Mouse (Mus musculus) T-helper 17 cell (primary cell): ENCODE measurements around the gene Psmg1.

ENCODE experiments used
- in situ Hi-C, 2 experiments: fragments of 300-600 bp; cut with MboI, MseI; formaldehyde crosslinking; loops; 1 replicate in 1 of 2; 2 replicates in 1 of 2; pipeline ENCODE4 v1.15.1; 2025; ENCODE audit warnings: high pct_unique_total_duplicates in 2 of 2

Psmg1 gene

DNA sequence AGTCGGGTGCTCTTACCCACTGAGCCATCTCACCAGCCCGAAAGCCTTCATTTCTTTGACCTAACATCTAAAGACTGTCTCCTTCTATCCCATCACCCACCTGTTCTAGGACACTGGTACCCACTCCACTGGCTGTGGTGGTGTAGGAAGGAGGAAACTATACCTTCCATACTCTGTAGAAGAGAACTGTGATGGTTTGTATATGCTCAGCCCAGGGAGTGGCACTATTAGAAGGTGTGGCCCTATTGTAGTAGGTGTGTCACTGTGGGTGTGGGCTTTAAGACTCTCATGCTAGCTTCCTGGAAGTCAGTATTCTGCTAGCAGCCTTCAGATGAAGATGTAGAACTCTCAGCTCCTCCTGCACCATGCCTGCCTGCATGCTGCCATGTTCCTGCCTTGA, 30.1 kb downstream of the Psmg1 start:
- in situ Hi-C loops: loop anchor here in 1 of 2 experiments (5.0 kb wide), 2 partner anchors 318 to 353 kb away; no protein-coding TSS in a partner anchor

DNA sequence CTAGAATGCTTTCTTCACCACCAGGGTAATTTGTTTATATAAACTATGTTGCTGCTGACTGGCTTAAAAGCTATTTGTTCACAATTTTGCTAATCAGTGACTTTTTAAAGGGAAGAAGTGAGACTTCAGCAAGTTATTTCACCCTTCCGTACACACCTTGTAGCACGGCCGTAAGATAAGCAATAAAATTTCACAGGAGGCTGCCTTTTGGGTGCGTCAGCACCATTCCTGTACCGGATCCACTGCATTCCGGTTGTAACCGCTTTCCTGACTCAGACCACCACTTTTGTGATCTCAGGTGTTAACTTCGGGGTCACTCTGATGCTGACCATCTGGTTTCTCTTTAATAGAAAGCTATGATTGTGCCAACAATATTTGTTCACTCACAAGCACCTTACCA, 32.7 kb downstream of the Psmg1 start:
- in situ Hi-C loops: loop anchor here in 1 of 2 experiments (10.0 kb wide), 1 partner anchor 1993 kb away; no protein-coding TSS in a partner anchor

DNA sequence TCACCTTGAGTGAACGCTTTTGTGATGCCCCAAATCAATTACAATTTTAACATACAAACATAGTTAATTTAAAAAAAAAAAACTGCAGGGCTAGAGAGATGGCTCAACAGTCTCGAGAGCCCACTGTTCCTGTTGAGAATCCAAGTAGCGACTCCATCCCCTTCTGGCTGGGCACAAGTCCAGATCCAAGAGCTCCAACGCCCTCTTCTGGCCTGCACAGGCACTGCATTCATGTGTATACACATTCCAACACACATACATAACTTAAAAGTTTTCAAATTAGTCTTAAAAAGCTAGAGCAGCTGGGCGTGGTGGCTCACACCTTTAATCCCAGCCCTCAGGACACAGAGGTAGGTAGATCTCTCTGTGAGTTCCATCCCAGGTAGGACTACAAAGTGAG, 34.1 kb downstream of the Psmg1 start:
- in situ Hi-C loops: loop anchor here in 1 of 2 experiments (10.0 kb wide), 1 partner anchor 1992 kb away; no protein-coding TSS in a partner anchor

DNA sequence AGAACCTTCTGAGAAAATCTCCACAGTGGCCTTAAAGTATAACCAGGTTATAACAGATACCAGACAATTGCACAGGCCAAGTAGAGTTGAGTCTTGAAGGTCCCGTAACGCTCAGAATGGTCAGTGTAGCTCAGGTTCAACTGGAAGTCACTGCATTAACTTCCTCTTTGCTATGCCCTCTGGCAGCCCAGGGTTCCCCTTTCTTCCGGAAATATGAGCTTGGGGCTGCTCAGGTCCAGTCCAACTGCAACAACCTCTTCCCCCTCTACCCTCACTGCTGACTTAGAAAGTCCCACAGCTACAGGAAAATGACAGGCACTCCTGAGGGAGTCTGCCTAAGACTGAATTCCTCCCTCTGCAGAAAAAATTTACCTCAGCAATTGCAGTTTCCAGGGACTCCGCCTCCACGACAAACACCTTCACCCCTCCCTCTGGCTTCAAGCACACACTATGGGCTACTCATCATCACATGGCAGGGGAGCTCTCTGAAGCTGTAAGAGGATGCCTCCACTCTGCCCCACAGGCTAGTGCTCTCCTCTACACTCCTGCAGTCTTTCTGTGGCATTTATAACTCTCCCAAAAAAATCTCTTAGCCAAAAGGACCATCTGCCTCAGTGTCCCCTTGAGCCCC, 34.9 kb downstream of the Psmg1 start:
- in situ Hi-C loops: loop anchor here in 1 of 2 experiments (10.0 kb wide), 1 partner anchor 1991 kb away; no protein-coding TSS in a partner anchor

DNA sequence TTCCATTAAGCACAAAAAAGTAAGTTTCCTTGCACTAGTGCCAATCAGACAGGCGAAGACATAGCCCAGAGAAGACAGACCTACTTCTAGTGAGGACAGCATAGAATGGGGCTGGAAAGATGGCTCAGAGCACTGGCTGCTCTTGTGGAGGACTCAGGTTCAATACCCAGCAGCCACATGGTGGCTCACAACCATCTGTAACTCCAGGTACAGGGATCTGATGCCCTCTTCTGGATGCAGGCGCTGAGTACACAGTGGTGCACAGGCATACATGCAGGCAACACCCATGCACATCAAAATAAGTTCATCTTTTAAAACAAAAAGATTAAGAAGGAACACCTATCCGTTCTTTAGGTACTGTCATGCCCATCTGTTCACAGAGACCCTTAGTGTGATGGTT, 36.4 kb downstream of the Psmg1 start:
- in situ Hi-C loops: loop anchor here in 1 of 2 experiments (10.0 kb wide), 1 partner anchor 1990 kb away; no protein-coding TSS in a partner anchor

DNA sequence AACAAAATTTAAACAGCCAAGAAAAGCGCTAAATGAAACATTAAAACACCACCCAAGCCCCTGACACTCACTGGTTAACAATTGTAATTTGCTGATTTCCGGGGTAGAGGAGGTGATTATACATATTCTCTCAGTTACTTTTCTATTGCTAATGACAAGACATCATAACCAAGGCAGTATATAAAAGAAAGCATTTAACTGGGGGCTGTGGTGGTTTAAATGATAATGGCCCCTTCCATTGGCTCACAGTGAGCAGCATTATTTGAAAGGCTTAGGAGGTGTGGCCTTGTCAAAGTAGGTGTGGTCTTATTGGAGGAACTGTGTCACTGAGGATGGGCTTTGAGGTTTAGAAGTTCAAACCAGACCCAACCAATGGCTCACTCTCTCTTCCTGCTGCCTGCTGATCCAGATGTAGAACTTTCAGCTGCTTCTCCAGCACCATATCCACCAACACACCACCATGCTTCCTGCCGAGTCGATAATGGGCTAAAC, 37.6 kb downstream of the Psmg1 start:
- in situ Hi-C loops: loop anchor here in 1 of 2 experiments (10.0 kb wide), 1 partner anchor 1988 kb away; no protein-coding TSS in a partner anchor

DNA sequence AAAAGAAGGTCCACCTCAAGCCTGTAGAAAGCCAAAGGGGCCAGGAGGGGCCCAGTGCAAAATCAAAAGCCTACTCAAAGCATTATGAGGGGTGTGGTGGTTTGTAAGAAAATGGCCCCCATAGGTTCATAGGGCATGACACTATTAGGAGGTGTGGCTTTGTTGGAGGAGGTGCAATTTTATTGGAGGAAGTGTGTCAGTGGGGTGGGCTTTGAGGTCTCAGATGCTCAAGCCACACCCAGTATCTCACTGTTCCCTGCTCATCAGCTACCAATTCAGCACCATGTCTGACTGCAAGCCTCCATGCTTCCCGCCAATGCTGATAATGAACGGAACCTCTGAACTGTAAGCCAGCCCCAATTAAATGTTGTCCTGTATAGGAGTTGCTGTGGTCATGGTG, 39.3 kb downstream of the Psmg1 start:
- in situ Hi-C loops: loop anchor here in 1 of 2 experiments (10.0 kb wide), 1 partner anchor 1987 kb away; no protein-coding TSS in a partner anchor

DNA sequence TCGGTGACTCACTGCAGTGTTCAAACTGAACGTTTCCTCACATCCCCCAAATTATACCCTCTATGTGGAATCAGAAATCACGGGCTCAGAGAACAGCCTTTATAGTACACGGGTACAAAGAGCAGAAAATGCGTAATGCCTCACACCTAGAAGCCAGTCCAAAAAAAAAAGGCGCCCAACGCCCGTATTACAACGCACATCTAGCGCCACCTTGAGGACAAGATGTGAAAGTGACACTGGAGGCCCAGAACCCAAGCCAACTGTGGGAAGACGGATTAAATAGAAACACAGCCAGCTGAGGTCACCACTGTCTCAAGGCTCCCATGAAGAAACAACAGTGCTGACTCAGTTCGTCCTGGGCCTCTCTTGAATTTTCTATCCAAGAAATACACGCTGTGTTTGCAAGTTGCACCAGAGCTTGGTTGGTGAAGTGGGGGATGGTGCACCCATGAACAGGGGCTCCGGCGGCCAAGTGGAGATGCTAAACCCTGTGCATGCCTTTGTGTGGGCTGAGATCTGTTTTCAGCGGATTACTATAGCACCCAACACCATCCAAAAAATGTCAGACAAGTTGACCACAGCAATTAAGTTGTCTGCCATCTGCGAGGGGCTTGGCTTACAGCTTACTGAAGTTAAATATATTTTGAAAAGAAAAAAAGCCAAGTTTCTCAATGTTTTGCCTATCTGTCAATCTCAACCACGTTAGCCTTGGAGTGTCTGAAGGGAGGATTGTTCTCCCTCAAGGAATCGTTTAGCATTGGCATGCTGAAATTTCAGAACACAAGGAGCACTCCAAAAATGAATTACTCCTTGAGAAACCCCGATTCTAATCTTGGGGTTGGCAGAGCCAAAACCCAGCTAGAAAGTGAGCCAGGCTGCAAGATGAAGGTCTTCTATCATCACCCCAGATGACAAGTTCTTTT, 45.1 kb downstream of the Psmg1 start:
- in situ Hi-C loops: loop anchor here in 1 of 2 experiments (5.0 kb wide), 1 partner anchor 303 kb away; no protein-coding TSS in a partner anchor

DNA sequence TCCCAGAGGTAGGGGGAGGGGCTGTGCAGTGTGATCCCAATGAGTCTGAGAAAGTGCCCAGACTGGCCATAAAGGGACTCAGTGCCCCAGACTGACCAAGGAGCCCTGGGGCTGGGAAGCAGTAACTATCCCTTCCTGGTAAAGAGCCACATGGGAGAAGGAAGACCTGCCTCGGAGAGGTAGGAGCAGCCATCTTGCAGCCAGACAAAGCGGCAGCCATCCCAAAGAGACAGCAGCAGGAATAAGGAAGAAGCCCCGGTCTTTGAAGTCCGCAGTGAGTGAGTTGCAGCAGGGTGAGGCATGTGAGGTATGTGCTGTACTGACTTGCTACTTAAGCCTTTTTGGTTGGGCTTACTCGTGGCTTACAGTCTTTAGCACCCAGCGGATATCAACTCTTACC, 47.6 kb downstream of the Psmg1 start:
- in situ Hi-C loops: no loop called here

DNA sequence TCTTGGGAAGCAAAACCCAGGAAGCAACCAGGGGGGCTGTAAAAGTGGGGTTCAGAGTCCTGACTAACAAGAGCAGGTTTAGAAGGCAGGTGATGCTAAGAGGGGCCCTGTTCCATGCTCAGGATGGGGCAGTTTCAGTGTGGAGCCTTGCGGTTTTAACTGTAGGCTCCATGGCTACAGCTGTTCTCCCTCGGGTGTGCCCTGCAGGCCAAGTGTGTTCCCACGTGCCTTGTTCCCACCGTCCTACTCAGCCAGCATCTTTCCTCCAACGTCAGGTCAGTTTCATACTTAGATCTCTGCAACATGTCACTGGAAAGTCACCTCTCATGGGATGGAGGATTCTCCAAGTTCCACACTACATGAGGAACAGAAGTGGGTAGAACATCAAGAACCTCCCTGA, 49.2 kb downstream of the Psmg1 start:
- in situ Hi-C loops: no loop called here

DNA sequence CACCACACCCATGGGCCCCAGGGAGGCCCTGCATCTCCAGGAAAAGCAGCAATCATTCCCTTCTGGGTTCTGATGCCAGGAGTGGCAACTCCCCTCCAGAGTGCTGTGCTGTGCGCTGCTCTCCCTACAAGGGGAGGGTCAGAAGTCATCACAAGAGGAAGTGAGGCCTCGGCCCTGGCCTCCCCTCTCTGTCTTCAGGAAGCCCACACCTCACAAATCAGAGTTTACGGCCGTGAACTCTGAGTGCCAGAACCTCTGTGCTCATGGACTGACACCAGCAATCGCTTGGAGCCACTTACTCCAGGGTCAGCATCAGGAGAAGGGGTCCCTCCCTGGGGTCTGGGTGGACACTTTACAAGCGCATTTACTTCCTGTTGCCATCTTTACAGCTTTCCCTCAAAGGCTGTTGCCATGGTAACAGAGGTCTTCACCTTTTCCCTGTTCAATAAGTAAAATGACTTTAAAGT, 55.2 kb downstream of the Psmg1 start:
- in situ Hi-C loops: loop anchor here in 1 of 2 experiments (5.0 kb wide), 1 partner anchor 73 kb away; no protein-coding TSS in a partner anchor

DNA sequence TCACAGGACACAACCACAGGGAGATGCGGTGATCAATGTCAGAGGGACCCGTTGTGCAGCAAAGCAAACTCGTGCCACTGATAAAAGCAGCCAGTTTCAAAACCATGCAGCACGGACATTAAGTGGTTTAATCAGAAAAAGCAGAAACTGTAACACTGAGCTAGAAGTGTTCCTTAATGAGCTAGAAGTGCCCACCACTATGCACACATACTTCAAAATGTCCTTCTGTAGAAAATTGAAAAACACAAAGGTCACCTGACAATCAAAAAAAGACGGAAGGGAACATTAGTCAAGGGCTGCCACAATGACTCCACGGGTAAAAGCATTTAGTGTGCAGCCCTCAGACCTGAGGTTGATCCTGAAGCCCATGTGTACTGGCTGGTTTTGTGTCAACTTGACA, 57.9 kb downstream of the Psmg1 start:
- in situ Hi-C loops: no loop called here

DNA sequence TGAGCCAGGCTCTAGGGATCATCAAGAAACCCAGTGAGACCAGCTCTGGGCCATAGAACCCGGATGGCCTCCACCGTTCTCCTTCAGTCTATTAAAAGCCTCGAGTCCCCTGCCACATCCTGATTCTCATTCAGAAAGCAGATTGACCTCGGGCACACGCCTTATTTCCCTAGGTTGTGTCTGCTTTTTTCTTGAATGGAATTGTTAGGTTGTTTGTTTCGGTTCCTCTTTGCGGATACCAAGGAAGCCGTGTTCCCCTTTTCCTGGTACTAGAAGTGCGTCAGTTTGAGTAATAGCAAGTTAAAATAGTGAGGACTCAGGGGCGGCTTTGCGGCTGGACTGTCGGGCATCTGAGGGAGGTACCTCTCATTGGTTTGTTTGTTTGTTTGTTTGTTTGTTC, 59.3 kb downstream of the Psmg1 start:
- in situ Hi-C loops: no loop called here
